Mouse (Mus musculus) hindbrain, embryonic 13.5 days (tissue): ENCODE data around the gene Sipa1l3. TPM values are rescaled to one million over a fixed set of nuclear protein-coding genes. Genes with fewer than 3 reads are reported as not detected.

Source experiments
- ATAC-seq: fragments of 200-750 bp; cut with Nextera tagmentation; 2 replicates; pipeline ENCODE4 v1.8.0; 2017; ENCODE audit warnings: moderate TSS enrichment; ENCODE audit not compliant: low FRiP score
- H3K27ac ChIP-seq: fragments of 300-500 bp; sonication (generic); 2 replicates; pipeline ENCODE4 v1.5.1; 2015; ENCODE audit warnings: inconsistent platforms, mild to moderate bottlenecking, moderate library complexity
- H3K27me3 ChIP-seq: fragments of 300-500 bp; sonication (generic); 2 replicates; pipeline ENCODE4 v1.6.1; 2015; ENCODE audit warnings: mild to moderate bottlenecking, inconsistent platforms
- H3K36me3 ChIP-seq: fragments of 300-500 bp; sonication (generic); 2 replicates; pipeline ENCODE4 v1.6.1; 2015; ENCODE audit warnings: mild to moderate bottlenecking, inconsistent platforms
- H3K4me1 ChIP-seq: fragments of 300-500 bp; sonication (generic); replicated peaks from 2 replicates; pipeline ENCODE4 v1.6.1; 2015; ENCODE audit warnings: inconsistent platforms
- H3K4me2 ChIP-seq: fragments of 300-500 bp; sonication (generic); 2 replicates; pipeline ENCODE4 v1.6.1; 2015; ENCODE audit warnings: inconsistent platforms, mild to moderate bottlenecking, moderate library complexity
- H3K4me3 ChIP-seq: fragments of 300-500 bp; sonication (generic); 2 replicates; pipeline ENCODE4 v1.5.1; 2015; ENCODE audit warnings: mild to moderate bottlenecking, inconsistent platforms
- H3K9ac ChIP-seq: fragments of 300-500 bp; sonication (generic); 2 replicates; pipeline ENCODE4 v1.6.1; 2015; ENCODE audit warnings: mild to moderate bottlenecking, inconsistent platforms
- H3K9me3 ChIP-seq: fragments of 300-500 bp; sonication (generic); 2 replicates; pipeline ENCODE4 v1.6.1; 2016; ENCODE audit warnings: inconsistent platforms
- WGBS: fragments of 180-500 bp; shearing (Covaris S2); methylation state at CpG from one replicate; pipeline ENCODE4 v1.1.7; 2015; 5-methylcytosine and 5-hydroxymethylcytosine counted together
- polyA plus RNA-seq: library from polyadenylated mRNA; unstranded; fragments of >200 nt; fragmentation: Nextera tagmentation; extraction: Ambion mirVana; gene quantifications from 2 replicates; pipeline ENCODE4 v1.2.1, GENCODE M21; 2015

The Sipa1l3 gene
- polyA plus RNA-seq, 1 experiment from 2014 or later: 13.7 TPM

- peak overlapping the region; percentile 25; the same call in 1 of the 2 replicates for H3K4me2 ChIP-seq
- H3K36me3 ChIP-seq: no peaks in the 10 kb centered on the region
- H3K9ac ChIP-seq: 0 out of 2 replicates have a peak overlapping the region, but pooled peaks have one; percentile 49
- no peaks in the 10 kb centered on the region for H3K9me3 ChIP-seq
- H3K4me1 ChIP-seq: peaks cover 25% of the 10 kb centered on the region
- 85% methylated on average over 6 of the region's 6 CpGs for WGBS
- peaks cover 17% of the 10 kb centered on the region; the same call in 1 of the 2 replicates for H3K27me3 ChIP-seq
- peak overlapping the region; percentile 75 for H3K27ac ChIP-seq
- ATAC-seq: no peak
- no peak overlapping the region for H3K4me3 ChIP-seq
These were observed 66.1 kb downstream of the Sipa1l3 start for GRCm38 (mm10) chr7:29452381-29452780.

GRCm38 (mm10) chr7:29450175-29450574, 68.3 kb downstream of the Sipa1l3 start:
- Histone ChIP-seq H3K4me3 (no peak overlapping the region), H3K4me1 (peaks cover 25% of the 10 kb centered on the region), H3K36me3 (no peaks in the 10 kb centered on the region), H3K27me3 (peaks cover 5% of the 10 kb centered on the region; the same call in 1 of the 2 replicates), H3K9me3 (no peaks in the 10 kb centered on the region), H3K9ac (no peak overlapping the region), H3K4me2 (no peak overlapping the region), H3K27ac (no peak overlapping the region)
- WGBS: 90% methylated on average over 5 of the region's 5 CpGs
- ATAC-seq: no peak

DNA sequence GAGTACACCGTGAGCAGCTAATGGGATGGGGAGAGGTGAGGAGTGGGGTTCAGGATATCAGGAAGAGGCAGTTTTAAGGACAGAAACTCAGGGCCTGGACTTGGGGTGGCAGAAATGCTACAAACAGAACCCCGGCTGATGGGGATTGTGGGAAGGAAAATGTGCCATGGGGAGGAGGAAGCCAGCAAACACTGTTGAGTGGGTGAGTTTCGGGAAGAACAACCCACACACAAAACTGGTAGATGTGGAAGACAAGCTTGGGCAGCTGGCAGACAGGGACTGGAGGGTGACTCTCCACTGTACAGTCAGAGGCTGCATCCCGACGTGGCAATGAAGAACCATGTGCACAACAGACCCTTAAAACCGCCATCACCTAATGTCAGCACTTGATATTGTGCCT, 69.6 kb downstream of the Sipa1l3 start:
- Histone ChIP-seq H3K4me3 (no peak overlapping the region), H3K27me3 (peaks cover 5% of the 10 kb centered on the region; the same call in 1 of the 2 replicates), H3K36me3 (no peaks in the 10 kb centered on the region), H3K4me2 (no peak overlapping the region), H3K27ac (no peak overlapping the region), H3K4me1 (peaks cover 30% of the 10 kb centered on the region), H3K9ac (no peak overlapping the region), H3K9me3 (no peaks in the 10 kb centered on the region)
- WGBS: 92% methylated on average over 6 of the region's 6 CpGs
- ATAC-seq: no peak

GRCm38 (mm10) chr7:29447147-29447829, 71.2 kb downstream of the Sipa1l3 start:
- H3K9me3 ChIP-seq: no peaks in the 10 kb centered on the region
- H3K27me3 ChIP-seq: peaks cover 5% of the 10 kb centered on the region; the same call in 1 of the 2 replicates
- 88% methylated on average over 11 of the region's 11 CpGs for WGBS
- H3K4me3 ChIP-seq: no peak overlapping the region
- H3K4me2 ChIP-seq: no peak overlapping the region
- H3K36me3 ChIP-seq: no peaks in the 10 kb centered on the region
- no peak for ATAC-seq
- no peak overlapping the region for H3K27ac ChIP-seq
- H3K9ac ChIP-seq: no peak overlapping the region
- peaks cover 17% of the 10 kb centered on the region for H3K4me1 ChIP-seq

DNA sequence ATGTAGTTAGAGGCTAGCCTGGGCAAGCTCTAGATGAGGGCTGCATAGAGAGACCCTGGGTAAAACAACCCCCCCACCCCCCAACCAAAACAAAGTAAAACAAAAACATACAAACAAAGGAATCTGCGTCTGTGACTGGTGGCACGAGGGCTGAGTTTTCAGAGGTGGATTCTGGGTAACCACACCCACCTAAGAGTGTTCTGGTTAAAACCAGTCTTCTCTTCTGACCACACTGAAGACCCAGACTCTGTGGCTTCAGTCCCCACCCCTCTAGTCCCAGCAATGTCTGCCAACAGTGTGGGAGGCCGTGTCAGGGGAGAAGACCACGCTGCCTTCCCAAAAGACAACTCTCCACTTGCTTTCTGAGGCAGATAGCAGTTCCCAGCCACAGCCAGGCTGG, 72.3 kb downstream of the Sipa1l3 start:
- Histone ChIP-seq H3K9ac (no peak overlapping the region), H3K4me2 (no peak overlapping the region), H3K27ac (no peak overlapping the region), H3K9me3 (no peaks in the 10 kb centered on the region), H3K27me3 (peaks cover under 1% of the 10 kb centered on the region; the same call in 1 of the 2 replicates), H3K4me1 (peaks cover 21% of the 10 kb centered on the region), H3K36me3 (no peaks in the 10 kb centered on the region), H3K4me3 (no peak overlapping the region)
- 89% methylated on average over 4 of the region's 4 CpGs for WGBS
- no peak for ATAC-seq

DNA sequence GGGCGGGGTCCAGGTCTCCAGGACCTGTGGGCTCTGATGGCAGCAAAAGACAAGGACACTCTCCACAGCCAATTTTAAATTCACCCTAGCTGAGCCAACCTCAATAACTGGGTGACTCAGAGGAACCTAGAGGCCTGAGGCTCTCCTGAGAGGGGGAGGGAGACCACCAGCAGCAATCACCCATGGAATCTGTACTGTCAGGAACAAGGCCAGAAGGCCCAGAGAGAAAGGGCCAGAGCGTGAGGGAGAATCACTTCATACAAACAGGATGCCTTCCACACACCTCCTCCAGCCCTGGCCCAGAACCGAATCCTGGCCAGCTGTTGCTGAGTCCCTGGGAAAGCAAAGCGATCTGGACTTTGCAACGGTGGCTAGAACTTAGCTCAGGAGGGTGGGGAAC, 73.9 kb downstream of the Sipa1l3 start:
- no peak overlapping the region for H3K9ac ChIP-seq
- H3K36me3 ChIP-seq: no peaks in the 10 kb centered on the region
- no peak for ATAC-seq
- H3K27ac ChIP-seq: peak overlapping the region; percentile 58; the same call in 1 of the 2 replicates
- H3K4me1 ChIP-seq: peaks cover 27% of the 10 kb centered on the region
- no peak overlapping the region for H3K4me3 ChIP-seq
- 88% methylated on average over 5 of the region's 5 CpGs for WGBS
- no peaks in the 10 kb centered on the region for H3K27me3 ChIP-seq
- H3K4me2 ChIP-seq: no peak overlapping the region
- no peaks in the 10 kb centered on the region for H3K9me3 ChIP-seq

GRCm38 (mm10) chr7:29444070-29444469, 74.4 kb downstream of the Sipa1l3 start:
- peak; percentile 18; the same call in 1 of the 2 replicates for ATAC-seq
- Histone ChIP-seq H3K4me1 (peaks cover 27% of the 10 kb centered on the region), H3K9ac (no peak overlapping the region; the same call in 1 of the 2 replicates), H3K4me3 (no peak overlapping the region), H3K9me3 (no peaks in the 10 kb centered on the region), H3K27me3 (no peaks in the 10 kb centered on the region), H3K27ac (peak overlapping the region; percentile 58; the same call in 1 of the 2 replicates), H3K36me3 (no peaks in the 10 kb centered on the region), H3K4me2 (no peak overlapping the region)
- 65% methylated on average over 2 of the region's 2 CpGs for WGBS

GRCm38 (mm10) chr7:29441793-29442192, 76.6 kb downstream of the Sipa1l3 start:
- H3K36me3 ChIP-seq: no peaks in the 10 kb centered on the region
- no peak overlapping the region for H3K4me2 ChIP-seq
- H3K27me3 ChIP-seq: no peaks in the 10 kb centered on the region
- WGBS: 64% methylated on average over 9 of the region's 9 CpGs
- H3K9ac ChIP-seq: no peak overlapping the region
- 0 out of 2 replicates have a peak overlapping the region, but pooled peaks have one; percentile 40 for H3K27ac ChIP-seq
- H3K4me3 ChIP-seq: no peak overlapping the region
- ATAC-seq: no peak
- H3K4me1 ChIP-seq: peaks cover 42% of the 10 kb centered on the region
- no peaks in the 10 kb centered on the region for H3K9me3 ChIP-seq

DNA sequence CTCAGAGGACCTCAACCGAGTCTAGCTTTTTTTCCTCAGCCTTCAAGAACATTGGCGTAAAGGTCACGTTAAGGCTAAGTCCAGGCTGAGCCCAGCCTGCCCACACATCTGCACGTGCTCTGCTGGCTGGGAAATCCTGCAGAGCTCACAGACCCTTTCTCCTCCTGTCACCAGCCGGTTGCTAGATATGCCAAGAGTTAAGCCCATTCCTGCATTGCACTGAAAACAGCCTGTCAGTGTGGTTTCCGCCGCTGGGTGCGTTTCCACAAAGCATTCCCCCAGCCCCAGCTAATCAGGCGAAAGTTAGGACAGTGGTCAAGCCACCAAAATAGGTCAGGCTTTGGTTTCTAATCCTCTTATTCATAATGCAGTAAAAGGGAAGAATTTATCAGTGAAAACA, 77.3 kb downstream of the Sipa1l3 start:
- Histone ChIP-seq H3K27ac (no peak overlapping the region), H3K36me3 (no peaks in the 10 kb centered on the region), H3K4me3 (no peak overlapping the region), H3K27me3 (no peaks in the 10 kb centered on the region), H3K9me3 (no peaks in the 10 kb centered on the region), H3K9ac (no peak overlapping the region), H3K4me1 (peaks cover 42% of the 10 kb centered on the region), H3K4me2 (no peak overlapping the region)
- no peak for ATAC-seq
- WGBS: 68% methylated on average over 9 of the region's 9 CpGs

- Histone ChIP-seq H3K4me1 (peaks cover 37% of the 10 kb centered on the region), H3K4me3 (no peak overlapping the region), H3K9ac (0 out of 2 replicates have a peak overlapping the region, but pooled peaks have one; percentile 36), H3K9me3 (no peaks in the 10 kb centered on the region), H3K36me3 (no peaks in the 10 kb centered on the region), H3K27me3 (no peaks in the 10 kb centered on the region), H3K27ac (peak overlapping the region; percentile 62), H3K4me2 (no peak overlapping the region)
- ATAC-seq: no peak
- WGBS: 72% methylated on average over 16 of the region's 16 CpGs
These were observed 79.7 kb downstream of the Sipa1l3 start for GRCm38 (mm10) chr7:29438655-29439282.

DNA sequence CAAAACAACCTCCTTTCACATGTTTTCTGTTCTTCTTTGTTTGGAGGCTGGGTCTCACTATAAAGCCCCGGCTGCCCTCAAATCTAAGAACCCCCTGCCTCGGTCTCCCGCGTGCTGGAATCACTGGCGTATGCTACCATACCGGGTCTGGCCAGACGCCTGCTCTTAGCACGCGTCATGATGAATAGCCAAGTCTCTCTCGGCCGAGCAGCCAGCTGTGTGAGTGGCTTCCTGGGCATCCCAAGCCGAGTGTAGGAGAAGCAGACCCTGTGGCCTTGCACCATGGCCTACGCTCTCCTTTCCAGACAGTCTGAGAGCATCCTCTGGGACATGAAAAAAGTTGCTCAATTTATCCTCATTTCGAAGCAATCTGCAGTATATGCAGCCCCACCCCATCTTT, 80.2 kb downstream of the Sipa1l3 start:
- H3K9ac ChIP-seq: no peak overlapping the region
- peaks cover 42% of the 10 kb centered on the region for H3K4me1 ChIP-seq
- H3K4me3 ChIP-seq: no peak overlapping the region
- H3K27me3 ChIP-seq: no peaks in the 10 kb centered on the region
- 83% methylated on average over 14 of the region's 14 CpGs for WGBS
- ATAC-seq: no peak
- H3K27ac ChIP-seq: peak overlapping the region; percentile 62
- no peaks in the 10 kb centered on the region for H3K36me3 ChIP-seq
- H3K9me3 ChIP-seq: no peaks in the 10 kb centered on the region
- no peak overlapping the region for H3K4me2 ChIP-seq

DNA sequence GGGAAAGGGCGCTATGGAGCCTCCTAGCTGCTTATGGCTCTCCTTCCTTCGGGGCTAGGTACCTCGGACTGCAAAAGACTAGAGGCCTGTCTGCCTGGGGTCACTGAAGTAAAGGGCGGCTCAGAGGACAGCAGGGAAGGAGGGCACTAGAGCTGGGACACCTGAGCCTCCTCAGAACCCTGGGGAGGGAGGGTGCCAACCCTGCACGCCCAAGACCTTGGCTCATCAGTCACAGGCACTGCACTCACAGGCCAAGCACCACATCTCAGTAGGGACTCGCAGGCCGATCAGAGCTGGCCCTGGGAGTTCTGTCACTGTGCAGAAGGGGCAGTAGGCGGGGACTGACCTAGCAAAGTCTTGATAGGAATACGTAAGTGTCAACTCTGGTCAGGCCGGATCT, 81.4 kb downstream of the Sipa1l3 start:
- WGBS: 77% methylated on average over 10 of the region's 10 CpGs
- Histone ChIP-seq H3K27ac (peak overlapping the region; percentile 18; the same call in 1 of the 2 replicates), H3K27me3 (no peaks in the 10 kb centered on the region), H3K9me3 (no peaks in the 10 kb centered on the region), H3K9ac (no peak overlapping the region), H3K36me3 (no peaks in the 10 kb centered on the region), H3K4me1 (peaks cover 51% of the 10 kb centered on the region), H3K4me3 (no peak overlapping the region), H3K4me2 (no peak overlapping the region)
- ATAC-seq: no peak
